Mouse (Mus musculus) cerebellum, postnatal 36 days (tissue): ENCODE results near the gene Vhl.

ENCODE experiments used
- DNase-seq, 2 experiments: peaks; one replicate each; pipeline ENCODE4 v3.0.0; 2021 to 2022; ENCODE audit warnings: mixed read lengths in 2 of 2

Vhl gene

DNA sequence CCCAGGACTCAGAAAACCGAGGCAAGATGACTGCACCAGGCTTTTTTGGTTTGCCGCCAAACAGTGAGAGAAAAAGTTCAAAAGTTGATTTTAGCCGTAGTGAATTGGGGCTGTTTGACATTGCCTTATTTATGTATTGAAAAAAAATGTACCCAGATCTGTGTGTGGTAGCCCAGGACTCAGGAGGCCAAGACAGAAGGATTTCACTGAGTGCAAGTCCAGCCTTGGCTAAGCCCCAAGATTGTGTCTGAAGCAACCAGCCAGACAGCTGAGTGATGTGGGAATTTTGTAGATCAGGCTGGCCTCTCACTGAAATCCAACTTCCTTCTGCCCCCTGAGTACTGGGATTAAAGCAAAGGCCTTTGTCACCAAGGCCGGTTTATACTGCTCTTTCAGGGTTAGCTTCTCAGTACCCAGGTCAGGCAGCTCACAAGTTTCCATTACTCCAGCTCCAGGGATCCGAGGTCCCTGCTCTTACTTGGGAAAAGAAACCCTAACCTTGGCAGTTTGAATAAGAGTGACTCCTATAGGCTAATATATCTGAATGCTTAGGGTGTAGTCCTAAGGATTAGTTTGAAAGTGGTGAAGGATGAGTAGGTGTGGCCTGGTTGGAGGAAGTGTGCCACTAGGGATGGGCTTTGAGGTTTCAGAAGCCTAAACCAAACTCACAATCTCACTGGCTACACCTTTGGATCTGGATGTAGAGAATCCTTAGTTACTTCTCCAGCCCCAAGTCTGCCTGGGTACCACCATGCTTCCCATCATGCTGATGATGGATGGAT lies 1.4 kb downstream of the Vhl start:
- peak; percentile 7 to 19 for DNase-seq

DNA sequence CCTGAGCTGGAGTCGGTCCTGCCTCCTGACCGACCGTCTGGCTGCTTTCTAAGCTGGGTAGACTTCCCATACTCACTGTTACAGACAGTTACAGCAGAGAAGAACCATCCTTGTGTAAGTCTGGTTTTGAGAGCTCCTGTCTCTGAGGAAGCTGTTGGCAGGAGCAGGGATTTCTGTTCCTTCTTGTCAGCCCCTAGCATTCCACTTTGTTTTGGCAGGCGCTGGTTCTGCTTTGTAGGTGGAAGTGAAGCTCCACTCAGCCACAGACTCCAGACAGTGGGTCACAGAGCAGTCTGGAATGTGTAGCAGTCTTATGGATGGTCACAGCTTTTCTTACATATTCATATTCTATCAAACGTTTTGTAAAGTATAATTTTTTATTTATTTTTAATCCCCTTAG lies 6.6 kb downstream of the Vhl start:
- no peak for DNase-seq

DNA sequence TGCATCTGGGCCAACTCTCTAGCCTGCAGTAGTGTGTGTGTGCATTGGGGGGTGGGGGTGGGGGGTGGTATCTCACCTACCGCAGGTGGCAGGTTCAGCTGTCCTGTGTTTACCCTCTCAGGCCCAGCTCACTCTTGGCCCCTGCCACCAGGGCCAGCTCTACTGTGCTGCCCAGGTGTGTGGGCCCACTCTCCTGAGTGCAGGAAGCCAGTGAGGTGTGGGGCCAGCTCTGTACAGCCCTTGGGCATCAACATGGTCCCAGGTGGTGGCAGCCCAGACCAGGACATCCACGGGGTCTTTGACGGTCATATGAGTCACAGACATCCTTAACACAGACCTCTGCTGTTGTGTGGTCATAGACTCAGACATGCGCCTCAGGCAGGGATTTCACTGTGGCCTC lies 9.1 kb downstream of the Vhl start:
- DNase-seq = no peak

DNA sequence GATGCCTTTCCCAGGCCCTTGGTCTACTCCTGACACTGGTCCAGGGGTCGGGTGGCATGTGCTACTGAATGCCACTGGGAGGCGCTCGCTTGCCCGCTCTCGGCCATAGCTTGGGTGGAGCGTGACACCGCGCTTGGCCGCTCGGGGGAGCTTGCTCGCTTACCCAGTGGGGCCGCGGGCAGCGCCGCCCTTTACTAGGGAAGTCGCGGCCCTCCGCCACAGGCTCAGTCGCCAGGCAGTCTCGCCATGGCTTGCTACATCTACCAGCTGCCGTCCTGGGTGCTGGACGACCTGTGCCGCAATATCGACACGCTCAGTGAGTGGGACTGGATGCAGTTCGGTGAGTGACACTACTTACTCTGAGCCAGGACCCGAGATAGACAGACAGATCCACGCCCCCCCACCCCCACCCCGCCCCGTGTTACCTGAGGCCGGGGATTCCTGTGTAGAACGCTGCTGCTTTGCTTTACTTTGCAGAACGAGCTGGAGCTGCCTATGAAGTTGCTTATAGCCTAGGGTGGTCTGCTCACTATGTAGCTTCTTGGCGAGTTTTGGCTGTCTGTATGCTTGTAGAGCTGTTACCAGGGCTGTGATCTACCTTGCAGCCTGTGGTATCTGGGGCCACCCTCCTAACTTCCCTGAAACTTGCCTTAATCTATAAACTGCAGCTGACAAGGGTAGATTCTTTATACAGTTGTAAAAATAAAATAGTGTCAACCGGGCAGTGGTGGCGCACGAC lies 14.7 kb downstream of the Vhl start, which contains the start of gene Irak2:
TSS of gene Irak2 (plus strand) at position 166 of the 739 bp plus-strand sequence.
- peak; percentile 95 for DNase-seq

DNA sequence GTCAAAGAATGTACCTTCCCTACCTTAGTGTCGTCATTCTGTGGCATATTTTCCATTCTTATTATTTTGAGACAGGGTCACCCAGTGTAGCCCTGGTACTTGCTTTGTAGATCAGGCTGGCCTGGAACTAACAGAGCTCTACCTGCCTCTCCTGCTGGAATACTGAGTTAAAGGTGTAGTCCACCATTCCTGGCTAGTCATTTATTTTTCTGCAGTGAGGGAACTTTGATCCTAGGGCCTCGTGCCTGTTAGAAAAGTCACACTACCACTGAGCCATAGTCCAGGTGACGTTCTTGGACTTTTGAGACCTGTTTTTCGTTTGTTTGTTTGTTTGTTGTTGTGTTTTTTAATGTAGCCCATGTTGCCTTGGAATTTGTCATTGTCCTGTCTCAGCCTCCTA lies 15.4 kb downstream of the Vhl start:
- DNase-seq = no peak

DNA sequence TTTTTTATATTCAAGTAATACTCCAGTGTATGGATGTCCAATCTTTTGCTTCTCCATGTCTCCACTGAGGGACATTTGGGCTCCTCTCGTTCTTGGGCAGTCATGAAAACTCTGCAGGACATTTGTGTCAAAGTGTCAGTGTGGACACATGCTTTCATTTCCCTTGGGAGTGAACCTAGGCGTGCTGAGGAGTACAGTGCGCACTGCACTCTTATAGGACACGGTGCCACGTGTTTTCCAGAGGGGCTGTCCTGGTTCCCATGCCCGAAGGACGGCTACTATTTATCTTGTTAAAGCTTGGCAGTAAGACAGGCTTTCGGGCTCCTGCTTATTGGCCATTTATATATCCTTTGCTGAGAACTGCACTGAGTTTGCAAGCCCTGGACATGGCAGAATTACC lies 18.8 kb downstream of the Vhl start:
- no peak for DNase-seq

DNA sequence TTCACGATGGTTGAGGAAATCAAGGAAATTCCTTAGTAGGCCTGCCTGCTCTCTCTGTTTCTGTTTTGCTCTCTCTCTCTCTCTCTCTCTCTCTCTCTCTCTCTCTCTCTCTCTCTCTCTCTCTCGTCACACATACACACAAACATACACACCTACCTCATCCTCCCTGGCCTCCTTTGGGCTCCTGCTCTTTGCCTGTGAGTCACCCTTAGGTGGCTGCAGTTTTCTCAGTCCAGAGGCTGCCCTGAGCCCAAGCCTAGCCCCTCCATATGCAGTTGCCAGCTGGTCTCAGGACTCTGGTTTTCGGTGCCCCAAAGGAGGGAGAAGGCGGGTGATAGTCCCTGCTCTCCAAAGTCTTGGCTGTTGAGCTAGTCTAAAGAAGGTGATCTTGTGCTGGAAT lies 19.3 kb downstream of the Vhl start:
- no peak for DNase-seq

DNA sequence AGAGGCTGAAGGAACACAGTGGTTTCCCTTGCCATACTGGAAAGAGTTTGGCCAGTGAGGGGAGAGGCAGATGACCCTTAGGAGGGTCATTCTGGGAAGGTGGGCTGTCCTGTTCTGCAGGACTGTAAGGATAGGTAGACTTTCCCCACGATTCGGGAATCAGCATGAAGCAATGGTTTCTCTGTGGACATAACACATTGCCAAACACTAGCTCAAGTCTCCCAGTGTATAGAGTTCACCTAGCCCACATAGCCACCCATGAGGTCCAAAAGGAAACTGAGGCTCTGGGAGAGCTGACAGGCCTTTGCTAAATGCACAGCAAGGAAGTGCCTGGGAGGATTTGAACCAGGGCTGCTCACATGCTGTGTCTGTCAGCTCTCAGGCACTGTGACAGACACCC lies 20.2 kb downstream of the Vhl start:
- no peak for DNase-seq

DNA sequence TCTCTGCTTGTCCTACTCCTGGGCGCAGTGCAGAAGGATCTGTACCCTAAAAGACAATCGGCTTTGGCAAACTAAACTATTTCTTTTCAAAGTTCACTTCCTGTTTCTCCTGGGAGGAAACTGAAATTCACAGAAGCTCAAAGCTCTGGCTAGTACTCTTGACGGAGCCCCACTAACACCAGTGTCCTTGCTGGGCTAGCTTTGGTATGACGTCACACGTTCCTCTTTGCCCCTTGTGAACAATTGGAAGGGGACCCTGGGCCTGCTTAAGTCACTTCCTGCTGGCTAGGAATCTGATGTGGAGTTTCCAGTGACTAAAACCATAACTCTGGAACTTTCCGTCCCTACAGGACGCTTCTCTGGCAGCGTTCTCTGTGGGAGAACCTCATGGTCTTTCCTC lies 21.0 kb downstream of the Vhl start:
- no peak for DNase-seq

DNA sequence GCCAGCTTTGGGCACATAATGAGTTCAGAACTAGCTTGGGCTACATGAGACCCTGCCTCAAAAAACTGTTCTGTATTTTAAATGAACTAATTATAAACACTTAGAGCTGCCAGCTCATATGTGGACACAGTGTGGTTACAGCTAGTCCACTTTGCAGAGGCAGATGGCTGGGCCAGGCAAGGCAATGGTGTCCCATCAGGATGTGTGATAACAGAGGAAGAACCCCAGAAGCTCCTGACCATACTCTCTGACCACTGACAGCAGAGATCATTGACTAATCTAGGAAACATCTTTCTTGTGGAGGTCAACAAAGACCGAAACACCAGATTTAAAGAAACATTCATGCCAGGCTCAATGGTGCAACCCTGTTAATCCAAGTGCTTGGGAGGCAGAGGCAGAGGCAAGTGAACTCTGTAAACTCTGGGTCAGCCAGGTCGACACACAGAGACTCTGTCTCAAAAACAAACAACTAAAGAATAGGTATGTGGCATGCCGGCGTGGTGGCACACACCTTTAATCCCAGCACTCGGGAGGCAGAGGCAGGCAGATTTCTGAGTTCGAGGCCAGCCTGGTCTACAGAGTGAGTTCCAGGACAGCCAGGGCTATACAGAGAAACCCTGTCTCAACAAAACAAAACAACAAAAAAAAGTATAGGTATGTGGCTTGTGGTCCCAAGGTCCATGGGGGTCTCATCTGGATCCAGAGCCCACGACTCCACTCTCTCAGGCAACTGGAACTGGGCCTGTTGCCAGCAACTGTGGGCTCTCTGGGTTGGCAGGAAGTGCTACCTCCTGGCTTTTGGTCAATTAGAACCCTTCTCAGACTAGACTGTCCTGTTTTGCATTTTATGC lies 25.8 kb downstream of the Vhl start:
- no peak for DNase-seq

DNA sequence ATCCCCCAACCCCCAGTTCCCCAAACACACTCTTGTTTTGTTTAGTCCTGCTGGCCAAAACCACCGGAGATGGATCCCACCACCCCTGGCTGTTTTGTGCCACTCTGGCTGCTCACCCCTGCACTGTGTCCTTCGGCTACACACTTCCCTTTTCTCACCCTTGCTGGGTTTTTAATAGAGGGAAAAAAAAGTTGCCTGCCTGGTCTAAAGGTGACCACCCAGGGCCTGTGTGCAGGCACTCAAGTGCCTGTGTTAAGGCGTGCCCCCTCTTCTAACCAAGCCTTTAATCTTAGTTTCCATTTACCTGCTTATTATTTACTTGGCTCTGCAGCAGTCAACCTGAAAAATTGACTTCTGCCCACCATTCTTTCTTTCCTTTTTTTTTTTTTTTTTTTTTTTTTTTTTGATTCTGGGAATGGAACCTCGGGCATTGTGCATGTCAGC lies 26.5 kb downstream of the Vhl start:
- DNase-seq = no peak

DNA sequence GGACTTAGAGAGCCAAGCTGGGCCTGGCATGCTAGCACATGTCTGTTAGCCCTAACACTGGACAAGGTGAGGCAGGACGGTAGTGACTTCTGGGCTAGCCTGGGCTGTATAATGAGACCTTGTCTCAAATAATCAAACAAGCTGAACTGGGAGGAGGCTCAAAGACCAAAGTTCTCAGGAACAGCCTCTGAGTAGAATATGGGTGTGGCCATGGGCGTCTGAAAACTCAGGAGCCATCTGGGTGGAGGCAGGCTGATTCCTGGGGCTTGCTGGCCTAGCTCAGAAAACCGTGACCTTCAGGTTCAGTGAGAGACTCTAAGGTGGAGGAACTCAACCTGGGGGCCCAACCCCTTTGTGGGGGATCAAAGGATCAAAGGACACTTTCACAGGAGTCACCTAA lies 27.9 kb downstream of the Vhl start:
- no peak for DNase-seq

DNA sequence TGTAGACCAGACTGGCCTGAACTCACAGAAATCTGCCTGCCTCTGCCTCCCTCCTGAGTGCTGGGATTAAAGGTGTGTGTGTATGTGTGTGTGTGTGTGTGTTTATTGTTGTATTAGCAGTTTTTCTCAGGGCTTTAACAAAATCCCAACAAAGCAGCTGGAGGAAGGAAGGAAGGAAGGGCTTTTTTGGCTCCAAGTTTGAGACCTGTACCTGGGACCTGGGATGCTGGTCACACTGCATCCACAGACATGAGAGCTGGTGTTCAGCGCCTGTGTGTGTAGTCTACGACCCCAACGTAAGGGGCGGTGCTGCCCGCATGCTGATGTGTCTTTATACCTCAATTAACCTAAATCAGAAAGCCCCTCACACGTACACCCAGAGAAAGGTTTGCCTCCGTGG lies 29.8 kb downstream of the Vhl start:
- DNase-seq = no peak

DNA sequence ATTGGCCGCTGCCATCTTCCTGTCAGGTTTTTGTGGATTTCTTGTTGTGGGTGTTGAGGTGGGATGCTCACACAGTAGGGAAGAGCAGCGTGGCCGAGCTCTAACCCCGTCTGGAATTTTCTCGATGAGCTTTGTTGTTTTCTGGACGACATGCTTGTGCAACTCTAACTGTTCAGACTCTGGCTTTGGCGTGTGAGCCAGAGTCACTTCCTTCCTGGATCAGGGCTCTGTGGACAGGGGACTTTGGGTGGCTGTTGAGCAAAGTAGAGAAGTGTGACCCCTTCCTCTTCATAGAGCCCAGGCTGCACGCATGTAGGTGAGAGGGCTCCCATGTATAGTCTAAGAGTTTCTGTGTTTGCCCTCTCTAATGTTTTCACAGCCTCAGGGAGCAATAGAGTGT lies 30.3 kb downstream of the Vhl start:
- DNase-seq = no peak

DNA sequence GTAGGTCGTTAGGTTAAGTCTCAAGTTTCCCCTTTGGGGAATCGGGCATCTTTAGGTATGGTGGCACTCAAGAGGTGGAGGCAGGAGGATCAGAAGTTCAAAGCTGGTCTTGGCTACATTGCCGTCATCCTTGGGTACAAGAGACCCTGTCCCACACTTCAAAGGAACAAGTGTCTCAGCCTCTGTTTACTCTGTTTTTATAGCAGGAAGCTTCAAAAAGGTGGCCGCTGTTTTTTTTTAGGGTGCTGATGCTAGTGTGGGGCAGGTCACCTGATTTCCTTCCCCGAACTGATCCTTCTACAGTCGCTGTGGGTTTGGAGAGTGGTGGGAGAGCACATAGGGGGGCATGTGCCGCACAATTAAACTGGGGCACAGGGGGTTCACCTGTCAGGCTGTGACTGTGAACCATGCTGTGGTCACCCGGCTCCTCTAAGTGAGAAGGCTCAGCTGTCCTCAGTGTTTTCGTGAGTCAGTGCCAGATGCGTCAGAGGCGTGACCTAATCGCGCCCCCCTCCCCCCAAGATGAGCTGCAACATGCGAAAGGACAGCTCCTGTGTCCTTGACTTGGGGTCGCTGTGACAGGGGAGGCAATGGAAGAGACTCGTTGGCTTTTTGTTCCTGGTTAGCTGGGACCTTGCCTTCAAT lies 31.1 kb downstream of the Vhl start:
- DNase-seq = no peak

DNA sequence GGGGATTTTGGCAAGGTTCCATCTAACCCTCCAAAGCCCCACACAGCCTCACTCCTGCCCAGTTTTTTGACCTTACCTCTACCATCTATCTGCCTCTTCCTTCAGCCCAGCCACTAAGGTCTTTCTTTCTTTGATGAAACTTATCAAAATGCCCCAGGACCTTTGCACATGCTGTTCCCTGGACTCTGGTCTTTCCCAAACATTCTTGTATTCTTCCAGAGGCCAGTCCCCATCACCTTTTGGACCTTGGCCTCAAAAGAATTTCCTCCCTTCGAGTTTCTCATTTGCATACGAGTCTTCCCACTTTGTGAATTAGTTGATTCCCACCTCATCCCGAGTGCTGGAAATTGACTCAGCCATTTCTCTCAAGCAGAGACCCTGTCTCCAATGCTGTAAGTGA lies 31.7 kb downstream of the Vhl start:
- no peak for DNase-seq

DNA sequence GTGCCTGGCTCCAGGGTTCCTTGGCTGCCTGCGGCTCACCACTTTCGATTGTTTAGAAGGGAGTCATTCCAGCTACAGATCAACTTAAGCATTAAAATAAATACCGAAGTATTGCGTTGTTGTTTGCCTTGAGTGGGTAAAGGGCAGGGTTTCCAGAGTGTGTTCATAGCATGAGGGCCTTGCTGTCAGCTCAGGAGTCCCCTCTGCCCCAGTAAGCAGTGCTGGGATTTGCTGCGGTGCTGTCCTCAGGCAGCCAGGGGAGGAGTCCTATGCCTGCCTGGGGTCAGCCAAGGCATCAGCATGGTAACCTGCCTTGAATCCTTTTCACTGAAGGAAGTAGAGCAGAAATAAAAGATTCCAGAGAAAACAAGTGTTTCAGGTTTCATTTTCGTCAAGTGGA lies 33.1 kb downstream of the Vhl start:
- no peak for DNase-seq

DNA sequence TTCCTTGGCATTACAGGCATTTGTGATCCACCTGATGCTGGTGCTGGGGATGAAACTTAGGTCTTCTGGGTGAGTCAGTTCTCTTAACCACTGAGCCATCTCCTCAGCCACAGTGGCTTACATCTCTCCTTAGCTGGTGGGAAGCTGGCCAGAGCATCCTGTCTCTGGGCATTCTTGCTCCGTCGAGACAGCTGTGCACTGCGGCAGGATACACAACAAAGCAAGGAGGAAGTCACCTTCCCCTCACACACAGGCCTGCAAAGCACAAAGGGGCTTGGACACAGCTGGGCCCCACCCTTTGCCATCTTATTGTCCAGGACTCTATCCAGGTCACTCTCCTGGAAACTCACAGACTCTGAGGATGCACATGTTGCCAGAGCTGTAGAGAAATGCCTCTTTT lies 34.5 kb downstream of the Vhl start:
- no peak for DNase-seq

DNA sequence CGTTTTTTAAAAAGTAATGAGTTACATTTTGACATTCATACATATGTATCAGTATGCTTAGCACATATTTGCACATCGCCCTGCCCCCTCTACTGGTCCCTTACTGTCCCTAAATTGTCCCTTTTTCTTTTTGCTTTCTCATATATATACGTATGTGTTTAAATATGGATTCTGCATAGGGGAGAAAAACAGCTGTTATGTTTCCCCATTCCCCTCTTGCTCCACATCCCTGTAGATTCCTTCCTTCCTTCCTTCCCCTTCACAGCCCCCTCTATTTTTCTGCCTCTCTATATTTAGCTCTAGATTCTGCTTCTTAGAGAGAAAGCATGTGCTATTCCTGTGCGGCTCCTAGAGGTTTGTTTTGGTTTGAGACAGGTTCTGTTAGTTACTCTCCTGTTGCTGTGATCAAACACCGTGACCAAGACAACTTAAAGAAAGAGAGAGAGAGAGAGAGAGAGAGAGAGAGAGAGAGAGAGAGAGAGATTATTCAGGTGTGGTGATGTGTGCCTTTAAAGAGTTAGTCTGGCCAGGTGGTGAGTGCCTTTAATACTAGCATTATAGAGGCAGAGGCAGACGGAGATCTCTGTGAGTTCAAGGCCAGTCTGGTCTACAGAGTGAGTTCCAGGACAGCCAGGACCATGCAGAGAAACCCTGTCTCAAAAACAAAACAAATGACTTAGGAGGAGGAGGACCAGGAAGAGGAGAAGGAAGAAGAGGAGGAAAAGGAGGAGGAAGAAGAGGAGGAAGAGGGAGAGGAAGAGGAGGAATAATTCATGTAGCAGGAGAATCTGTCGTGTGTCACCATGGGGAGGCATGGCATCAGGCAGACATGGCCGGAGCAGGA lies 36.1 kb downstream of the Vhl start:
- DNase-seq = no peak

DNA sequence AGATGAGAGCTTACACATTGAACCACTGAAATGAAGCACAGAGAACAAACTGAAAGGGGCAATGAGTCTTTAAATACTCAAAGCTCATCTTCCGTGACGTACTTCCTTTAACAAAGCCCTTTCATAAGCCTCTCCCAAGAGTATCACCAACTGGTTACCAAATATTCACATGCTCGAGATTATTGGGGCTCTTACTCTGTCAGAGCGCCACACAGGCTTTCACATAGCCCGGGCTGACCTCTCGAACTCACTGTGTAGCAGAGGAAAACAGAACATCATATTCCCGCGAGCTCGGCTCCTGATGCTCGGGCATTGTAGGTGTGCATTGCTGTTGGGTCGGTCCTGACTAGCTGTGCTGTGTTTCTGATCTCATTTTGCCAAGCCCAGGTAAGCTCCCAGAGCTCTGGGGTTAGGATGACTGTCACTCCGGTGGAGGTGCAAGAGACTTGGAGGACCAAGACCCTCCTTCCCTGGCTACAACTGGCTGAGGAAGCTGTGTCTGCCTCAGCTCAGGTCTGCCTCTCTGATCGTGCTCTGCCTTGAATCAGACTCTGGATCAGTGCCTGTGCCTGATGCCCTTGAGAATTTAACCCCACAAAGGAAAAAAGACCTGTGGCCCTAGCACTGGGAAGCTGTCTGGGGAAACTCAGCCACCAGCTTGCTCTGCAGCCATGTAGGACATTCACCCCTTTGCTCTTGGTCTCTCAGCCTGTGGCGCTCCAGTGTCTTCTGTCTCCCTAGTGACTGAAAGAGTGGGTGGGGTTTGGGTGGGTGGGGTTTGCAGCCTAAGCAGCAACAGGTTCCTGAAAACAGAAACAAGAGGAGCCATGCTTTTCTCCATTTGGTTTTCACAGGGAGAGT lies 37.0 kb downstream of the Vhl start:
- DNase-seq = no peak
